Mouse (Mus musculus): ENCODE data around the gene Tbxa2r. TPM values are rescaled to one million over a fixed set of nuclear protein-coding genes. Genes with fewer than 3 reads are reported as not detected.

Gene Tbxa2r
- total RNA-seq, 1 experiment from 2014 or later = 4.2 TPM

DNA sequence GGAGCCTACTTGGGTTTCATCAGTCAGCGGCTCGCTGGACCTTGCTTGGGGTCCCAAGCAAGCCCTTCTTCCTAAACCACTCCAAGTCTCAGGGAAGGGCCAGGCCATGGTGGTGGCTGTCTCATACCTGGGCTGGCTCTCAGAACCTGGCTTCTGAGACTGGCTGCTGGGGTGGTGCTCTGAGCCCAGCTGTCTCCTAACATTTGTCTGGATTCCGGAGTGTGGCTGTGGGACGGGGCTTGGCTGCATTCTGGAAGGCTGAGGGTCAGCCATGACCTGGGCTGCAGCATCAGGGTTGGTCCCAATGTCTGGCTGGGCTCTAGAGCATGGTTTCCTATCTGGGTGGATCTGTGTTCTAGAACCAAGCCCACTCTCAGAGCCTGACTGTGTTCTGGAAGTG lies 8.0 kb downstream of the Tbxa2r start:
- no peak for ATAC-seq (replicated peaks; ENCODE audit: low read depth, poor library complexity, severe bottlenecking)

DNA sequence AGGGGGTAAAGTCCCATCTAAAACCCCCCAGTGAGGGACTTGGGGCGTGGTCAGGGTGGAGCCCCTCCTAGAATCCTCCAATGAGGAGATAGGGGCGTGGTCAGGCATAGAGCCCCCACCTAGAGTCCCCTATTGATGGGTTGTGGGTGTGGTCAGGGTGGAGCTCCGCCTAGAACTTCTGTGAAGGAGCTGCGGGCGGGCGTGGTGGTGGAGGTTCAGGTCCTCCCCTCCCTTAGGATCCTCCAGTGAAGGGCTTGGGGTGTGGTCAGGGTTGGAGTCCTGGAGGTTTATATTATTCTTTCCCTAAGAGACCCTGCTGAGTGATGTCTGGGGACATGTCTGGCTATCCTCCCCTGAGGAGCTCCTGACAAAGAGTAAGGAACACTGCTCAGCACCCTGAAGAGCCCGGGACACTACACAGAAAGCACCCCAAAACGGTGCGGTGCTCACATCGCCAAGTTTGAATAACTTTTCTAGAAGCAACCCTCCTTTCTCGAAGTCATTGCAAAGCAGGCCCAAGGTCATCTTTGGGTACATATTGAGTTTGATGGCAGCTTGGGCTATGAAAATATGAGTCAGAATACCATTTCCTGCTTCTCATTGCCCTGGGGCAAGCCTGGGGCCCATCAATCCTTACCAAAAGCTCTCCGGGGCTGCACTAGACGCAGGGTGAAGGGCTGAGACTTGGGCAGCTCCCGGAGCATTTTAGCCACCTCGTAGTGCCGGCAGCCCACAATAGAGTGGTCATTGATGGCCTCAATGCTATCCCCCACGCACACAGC lies 12.2 kb downstream of the Tbxa2r start:
- ATAC-seq (replicated peaks; ENCODE audit: low read depth, poor library complexity, severe bottlenecking) = no peak

DNA sequence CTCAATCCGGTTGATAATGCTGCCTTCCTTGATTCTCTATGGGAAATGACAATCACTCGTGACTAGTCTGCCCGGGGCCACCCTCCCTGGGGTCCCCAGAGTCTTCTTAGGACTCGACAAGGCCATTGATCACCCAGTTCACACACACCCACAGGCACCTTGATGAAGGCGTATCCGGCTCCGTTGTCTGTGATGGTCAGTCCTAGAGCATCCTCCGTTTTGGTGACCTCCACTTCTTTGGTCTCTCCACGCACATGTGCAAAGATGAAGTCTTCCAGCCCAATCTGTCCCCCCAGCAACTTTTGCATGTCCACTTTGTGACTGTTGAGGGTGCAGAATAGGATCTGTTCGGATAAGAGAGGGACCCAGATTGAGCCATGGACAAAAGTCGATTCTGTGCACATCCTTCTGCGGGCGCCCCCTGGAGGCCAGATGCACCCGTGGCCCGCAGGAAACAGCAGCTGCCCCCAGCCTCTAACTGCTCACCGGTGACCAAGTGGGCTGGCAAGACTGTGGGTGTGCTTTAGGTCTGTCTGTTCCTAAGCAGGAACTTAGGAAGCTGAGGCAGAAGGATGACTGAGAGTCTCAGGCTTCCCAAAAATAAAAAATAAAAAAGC lies 12.9 kb downstream of the Tbxa2r start:
- peak; percentile 53 for ATAC-seq (replicated peaks; ENCODE audit: low read depth, poor library complexity, severe bottlenecking)

DNA sequence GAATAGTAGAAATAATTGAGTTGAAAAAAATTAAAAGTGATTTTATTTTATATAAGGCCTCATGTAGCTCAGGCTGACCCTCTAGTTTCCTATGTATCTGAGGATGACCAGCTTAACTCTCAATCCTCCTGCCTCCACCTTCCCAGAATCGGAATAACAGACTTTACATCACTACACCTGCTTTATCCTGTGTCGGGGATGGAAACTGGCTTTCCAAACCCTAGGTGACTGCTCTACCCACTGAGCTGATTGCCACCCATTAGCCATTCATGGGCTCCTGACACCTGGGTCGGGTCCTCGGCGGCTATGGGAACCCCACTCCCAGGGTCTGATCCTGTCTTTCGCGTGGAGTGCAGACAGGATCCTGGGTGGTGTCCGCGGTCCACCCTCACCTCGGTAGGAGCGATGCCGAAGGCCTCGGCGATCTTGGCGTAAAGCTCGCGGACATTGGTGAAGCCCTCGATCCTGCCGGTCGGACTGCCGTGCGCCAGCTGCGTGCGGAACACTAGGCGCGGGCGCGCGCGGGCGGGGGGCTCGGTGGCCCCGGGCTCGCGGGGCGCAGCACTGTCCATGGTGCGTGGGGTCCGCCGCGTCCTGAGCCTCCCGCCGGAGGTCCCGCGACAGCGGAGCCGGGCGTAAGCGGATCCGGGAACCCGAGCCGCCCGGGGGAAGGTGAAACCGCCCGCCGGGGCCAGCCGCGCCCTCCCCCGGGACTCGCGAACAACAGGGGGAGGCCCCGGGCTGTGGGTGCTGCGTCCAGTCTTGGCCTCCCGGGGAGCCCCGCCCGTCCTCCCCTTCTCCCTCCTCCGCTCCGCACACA lies 14.4 kb downstream of the Tbxa2r start, which contains the start of gene Gipc3:
TSS of gene Gipc3 (minus strand) at position 581 of the 820 bp plus-strand sequence.
- no peak for ATAC-seq (replicated peaks; ENCODE audit: low read depth, poor library complexity, severe bottlenecking)

DNA sequence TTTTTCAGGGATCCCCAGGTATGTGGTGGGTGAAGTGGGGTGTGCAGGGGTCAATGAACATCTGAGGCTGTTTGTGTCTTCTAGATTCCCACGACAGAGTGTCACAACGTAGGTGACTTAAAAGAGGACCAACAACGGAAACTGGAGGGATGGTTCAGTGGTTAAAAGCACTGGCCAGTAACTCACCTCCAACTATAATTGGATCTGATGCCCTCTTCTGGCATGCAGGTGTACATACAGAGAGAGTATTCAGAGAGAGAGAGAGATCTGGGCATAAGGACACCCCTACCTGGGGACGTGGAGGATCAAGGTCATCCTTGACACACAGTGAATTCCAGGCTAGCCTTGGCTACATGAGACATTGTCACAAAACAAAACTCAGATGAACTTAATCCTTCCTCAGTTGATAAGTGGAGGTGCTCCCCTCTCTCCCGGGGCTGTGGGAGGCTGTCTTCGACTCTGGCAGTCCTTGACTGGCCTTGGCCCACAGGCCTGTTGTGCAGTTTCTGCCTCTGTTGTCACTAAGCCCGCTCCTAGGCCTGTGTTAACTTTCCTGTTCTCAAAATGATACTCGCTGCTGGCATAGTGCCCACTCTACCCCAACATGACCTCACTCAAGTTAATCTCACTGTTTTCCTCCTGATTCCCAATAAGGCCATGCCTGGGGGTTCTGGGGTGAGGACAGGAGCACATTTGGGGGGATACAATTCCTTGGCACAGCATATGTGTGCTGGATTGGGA lies 16.1 kb downstream of the Tbxa2r start:
- no peak for ATAC-seq (replicated peaks; ENCODE audit: low read depth, poor library complexity, severe bottlenecking)

DNA sequence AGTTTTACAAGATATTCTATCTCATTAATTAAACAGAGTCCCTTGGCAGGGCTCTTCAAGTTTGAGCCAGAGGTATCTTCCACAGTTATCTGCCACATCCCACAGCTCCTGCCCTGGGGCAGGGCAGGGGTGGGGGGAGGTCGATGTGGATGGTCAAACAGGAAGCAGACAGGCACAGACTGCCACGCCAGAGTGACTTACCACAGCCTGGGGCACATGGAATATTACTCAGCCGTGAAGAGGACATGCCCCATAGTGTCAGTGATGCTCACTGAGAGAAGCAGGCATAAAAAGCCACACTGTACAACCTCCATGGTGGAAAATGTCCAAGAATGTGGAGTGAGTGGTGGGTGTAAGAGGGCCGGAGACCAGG lies 16.6 kb downstream of the Tbxa2r start:
- ATAC-seq (replicated peaks; ENCODE audit: low read depth, poor library complexity, severe bottlenecking) = no peak

DNA sequence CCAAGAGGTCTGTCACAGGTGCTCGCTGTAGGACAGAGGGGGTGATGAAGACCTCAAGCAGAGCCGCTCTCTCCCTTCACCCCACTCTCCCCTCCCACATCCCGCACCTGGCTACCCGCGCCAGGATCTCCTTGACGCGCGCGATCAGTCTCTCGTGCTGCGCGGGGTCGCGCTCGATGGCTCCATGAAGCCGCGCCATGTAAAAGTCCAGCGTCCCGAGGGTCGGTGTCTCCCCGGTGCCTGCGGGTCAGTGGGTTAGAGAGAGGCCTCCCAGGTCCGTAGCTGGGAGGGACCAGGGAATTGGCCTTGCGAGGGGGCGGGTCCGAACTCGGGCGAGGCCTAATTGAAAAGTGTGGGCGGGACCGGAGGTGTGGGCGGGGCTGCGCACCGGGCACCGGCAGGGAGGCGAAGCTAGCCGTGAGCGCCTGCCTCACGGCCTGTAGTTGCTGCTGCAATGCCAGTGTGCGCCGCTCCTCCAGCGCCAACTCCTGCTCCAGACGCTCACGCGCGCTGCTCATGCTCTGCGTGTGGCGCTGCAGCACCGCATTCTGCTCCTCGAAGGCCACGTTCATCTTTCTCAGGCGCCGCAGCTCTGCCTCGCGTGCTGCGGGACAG lies 18.0 kb downstream of the Tbxa2r start:
- peak; percentile 62 for ATAC-seq (replicated peaks; ENCODE audit: low read depth, poor library complexity, severe bottlenecking)

DNA sequence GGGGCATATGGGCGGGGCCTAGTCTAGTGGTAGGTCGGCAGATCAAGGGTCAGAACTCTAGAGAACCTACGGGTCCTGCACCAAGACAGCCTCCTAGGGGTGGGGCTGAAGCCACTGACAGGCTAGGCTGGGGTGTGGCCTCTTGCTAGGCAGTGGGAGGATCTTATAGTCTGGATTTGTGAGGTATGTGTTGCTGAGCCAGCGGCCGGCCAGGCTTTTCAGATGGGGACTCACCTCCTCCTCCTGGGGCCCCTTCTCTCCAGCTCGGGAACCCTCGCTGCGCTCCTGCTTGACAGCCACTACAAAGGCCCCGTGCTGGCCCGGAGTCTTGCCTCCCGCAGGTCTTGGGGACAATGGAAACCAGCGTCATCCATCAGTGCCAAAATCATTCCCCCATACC lies 20.6 kb downstream of the Tbxa2r start:
- peak; percentile 26 for ATAC-seq (replicated peaks; ENCODE audit: low read depth, poor library complexity, severe bottlenecking)

DNA sequence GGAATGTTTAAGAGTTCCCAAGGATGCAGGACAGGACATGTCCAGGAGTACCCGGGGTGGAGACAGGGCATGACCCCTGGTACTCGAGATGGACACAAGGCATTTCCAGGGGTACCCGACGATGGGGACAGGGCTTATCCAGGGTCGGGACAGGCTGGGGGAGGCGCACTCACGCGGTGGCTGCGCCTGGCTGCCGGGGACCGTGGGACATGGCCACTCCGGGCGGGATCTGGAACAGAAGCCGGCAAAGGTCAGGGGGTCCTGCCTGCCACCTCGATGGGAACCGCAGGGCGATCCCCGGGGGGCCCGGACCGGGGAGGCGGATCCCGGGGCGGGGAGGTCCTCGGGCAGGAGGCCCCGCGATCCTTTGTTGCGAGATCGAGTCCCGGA lies 21.4 kb downstream of the Tbxa2r start:
- ATAC-seq (replicated peaks; ENCODE audit: low read depth, poor library complexity, severe bottlenecking) = no peak

DNA sequence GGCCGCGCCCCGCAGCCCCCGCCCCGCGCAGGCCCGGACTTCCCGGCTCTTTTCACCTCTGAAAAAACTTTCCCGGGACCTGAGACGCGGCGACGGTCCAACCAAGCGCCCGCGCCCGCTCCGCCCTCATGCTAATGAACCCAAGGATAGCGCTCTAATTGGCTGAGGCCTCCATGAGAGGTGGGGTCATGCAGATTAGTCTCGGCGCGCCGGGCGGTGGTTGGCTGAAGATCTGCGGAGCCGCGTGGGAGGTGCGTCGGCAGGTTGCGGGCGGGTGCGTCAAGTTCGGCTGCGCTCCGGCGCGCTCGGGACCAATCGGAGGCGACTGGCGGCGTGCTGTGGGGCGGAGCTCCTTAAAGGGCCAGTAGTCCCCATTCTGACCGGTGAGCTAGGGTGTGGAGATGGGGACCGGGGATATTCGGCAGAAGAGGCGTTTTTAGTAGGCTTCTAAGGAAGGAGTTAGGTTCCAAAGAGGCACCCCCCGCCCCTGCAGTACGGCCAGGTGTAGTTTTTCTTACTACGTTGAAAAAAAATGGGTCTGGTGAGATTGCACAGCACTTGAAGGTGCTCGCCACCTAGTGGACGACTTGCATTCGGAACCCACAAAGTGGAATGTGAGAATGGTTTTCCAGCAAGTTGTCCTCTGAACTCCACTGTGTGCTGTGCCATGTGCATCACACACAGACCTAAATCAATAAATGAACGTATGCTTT lies 22.0 kb downstream of the Tbxa2r start, which contains the start of gene Hmg20b:
TSS of gene Hmg20b (minus strand) at position 130 of the 713 bp plus-strand sequence.
- peak; percentile 86 for ATAC-seq (replicated peaks; ENCODE audit: low read depth, poor library complexity, severe bottlenecking)

DNA sequence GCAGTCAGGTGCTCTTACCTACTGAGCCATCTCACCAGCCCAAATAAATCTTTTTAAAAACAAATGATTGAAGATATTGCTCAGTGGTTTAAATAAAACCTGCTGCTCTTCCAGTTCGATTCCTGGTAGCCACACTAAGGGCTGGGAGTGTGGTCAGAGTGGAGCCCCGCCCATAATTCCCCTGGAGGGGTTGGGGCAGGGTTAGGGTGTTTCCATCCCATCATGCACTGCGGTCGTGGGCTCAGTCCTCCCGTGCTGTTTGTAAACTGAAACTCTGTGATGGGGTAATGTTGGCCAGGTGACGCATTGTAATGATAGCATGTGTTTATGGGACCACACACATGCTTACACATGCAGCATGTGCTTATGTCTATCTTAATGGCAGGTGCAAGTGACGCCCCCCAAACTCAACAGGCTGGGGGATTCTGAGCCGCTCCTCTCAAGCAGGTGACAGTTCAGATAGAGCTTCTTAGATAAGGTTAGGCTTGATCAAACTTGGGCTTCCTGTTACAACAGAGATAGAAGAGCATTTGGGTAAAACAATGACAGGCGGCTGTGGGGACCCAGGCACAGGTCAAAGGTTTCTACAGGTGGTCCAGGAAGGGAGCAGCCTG lies 23.3 kb downstream of the Tbxa2r start:
- ATAC-seq (replicated peaks; ENCODE audit: low read depth, poor library complexity, severe bottlenecking) = 0 out of 2 replicates have a peak, but pooled peaks have one; percentile 8

DNA sequence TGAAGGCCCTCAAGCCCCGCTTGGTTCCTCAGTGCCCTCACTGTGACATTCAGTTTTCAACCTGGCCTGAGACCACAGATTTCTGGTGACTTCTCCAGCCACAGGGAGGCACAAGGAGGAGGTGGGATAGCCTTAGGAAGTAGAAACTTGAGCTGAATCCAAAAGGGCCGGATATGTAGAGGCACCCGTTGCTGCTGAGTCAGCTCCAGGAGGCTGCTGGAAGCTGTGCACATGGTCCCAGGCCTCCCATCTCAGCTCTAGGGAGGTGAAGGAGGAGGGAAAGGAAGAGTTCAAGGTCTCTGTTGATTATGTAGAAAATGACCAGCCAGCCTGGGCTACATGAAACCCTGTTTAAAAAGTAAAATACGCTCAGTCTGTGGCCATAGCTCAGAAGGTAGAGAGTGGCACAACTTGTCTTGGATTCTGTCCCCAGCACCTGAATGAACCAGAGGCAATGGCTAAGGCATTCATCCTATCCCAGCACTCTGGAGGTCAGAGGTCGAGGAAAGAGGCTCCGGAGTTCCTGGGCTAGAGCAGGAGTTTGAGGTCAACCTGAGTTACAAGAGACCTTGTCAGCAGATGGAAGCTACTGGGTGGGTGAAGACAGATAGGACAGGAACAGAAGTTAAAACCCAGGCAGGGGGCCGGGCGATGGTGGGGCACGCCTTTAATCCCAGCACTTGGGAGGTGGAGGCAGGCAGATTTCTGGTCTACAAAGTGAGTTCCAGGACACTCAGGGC lies 26.4 kb downstream of the Tbxa2r start:
- no peak for ATAC-seq (replicated peaks; ENCODE audit: low read depth, poor library complexity, severe bottlenecking)

DNA sequence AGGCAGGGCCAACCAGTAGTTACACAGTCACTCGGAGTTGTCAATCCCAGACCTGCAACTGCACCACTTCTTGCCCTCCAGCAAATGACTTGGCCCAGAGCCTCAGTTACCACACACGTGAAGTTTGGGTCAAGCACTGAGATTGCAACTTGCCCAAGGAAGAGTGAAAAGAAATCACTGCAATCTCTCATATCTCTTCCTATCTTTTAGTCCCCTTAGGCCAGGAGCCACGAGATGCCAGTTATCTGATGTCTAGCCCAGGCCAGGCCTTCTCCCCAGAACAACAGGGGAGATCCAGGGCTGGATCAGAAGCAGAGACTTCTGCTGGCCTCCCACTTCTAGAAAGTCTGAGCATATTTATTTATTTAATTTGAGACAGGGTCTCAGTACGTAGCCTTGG lies 27.0 kb downstream of the Tbxa2r start:
- ATAC-seq (replicated peaks; ENCODE audit: low read depth, poor library complexity, severe bottlenecking) = no peak

DNA sequence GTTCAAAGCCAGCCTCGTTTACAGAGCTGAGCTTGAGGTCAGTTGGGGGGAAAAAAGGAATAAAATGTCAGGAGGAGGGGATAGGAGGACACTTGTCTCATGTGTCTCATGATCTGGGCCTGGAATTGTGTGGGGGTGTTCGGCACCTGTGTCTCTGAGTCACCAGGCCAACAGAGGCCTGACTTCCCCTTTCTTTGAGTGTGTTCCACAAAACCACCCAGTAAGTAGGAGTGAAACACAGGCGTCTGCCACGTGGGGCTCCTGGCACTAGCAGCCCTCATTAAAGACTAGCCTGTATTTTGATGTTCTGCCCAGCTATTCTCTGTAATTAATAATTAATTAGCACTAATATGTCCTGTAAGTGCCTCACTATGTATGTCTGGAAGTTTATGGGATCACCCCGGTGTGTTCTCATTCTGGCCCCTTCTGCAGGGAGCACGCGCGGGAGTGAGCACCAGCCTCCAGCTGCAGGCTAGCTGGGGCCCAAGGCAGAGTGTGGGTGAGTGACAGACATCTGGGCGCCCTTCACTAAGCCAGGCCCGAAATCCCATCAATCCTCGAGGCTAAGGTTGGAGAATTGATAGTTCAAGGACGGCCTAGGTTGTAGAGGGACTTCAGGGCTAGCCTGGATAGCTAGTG lies 27.9 kb downstream of the Tbxa2r start:
- peak; percentile 62 for ATAC-seq (replicated peaks; ENCODE audit: low read depth, poor library complexity, severe bottlenecking)

DNA sequence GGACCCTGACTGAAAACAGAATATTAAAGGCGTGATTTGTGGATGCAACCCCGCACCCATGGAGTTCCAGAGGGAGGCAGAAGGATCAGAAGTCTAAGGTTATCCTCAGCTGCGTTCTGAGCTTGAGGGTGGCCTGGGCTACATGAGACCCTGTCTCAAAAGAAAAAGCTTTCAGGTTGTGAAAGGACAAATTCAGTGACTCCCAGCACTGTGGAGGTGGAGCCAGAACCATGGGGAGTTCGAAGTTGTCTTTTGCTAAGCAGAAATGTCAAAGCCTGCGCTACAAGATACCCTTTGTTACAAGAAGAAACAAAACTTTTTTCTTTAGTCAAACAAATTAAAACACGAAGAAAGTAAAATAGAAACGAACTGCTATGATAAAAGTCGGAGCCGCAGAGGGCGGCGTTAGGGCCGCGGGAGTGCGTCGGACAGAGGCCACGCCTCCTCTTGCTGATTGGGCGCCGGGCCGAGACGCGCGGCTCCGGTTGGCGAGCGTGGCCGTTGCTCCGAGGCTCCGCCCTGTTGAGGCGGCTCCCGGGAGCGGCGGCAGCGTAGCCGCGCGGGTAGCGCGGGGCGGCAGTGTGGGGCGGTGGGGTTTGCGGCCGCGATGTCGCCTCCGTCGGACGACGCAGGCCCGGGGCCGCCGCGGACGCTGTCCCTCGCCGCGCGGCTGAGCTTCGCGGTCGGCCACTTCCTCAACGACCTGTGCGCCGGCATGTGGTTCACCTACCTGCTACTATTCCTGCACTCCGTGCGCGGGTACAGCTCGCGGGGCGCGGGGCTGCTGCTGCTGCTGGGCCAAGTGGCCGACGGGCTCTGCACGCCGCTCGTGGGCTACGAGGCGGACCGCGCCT lies 28.7 kb downstream of the Tbxa2r start, which contains the start of gene Mfsd12:
TSS of gene Mfsd12 (plus strand) at position 501 of the 854 bp plus-strand sequence.
- peak; percentile 63 for ATAC-seq (replicated peaks; ENCODE audit: low read depth, poor library complexity, severe bottlenecking)

DNA sequence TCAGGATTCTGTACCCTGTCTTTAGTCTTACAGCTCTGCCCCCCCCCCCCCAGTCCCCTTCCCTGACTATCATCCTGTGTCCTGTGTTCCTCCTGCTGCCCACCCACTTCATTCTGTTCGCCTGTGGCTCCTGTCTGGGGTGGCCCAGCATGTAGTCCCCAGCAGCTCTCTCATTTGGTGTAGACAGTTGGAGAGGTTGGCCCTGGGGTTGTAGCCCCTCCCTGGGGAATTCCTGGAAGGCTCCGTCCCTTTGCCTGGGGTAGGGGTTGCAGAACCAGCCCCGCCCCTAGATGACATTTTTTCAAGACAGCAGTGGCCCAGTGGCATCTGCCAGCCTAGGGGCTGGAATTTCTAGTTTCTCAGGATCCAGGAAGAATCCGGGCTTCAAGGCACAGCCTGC lies 29.7 kb downstream of the Tbxa2r start:
- ATAC-seq (replicated peaks; ENCODE audit: low read depth, poor library complexity, severe bottlenecking) = no peak

DNA sequence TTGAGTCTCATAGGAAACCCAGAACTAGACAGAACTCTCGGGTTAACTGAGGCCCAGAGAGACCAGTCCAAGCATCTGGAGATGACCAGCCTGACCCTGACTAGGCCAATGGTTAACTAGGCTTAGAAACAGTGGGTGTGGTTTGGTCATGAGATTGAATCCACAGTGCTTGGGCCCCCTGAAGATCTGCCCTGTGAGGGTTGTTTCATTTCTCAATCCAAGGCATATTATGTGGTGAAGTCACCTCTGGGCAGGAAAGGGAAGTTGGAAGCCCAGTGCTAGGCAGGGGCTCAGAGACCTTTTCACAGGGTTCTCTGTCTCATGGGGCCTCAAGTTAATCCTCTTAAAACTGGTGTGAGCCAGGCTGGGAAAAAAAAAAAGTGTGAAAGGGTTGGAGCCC lies 30.3 kb downstream of the Tbxa2r start:
- peak; percentile 50 for ATAC-seq (replicated peaks; ENCODE audit: low read depth, poor library complexity, severe bottlenecking)
